Mouse (Mus musculus) left cerebral cortex, postnatal 10 days (tissue): ENCODE measurements around the gene D630003M21Rik. TPM values are rescaled to one million over a fixed set of nuclear protein-coding genes. Genes with fewer than 3 reads are reported as not detected.

Source experiments
- DNase-seq, 2 experiments: peaks; one replicate each; pipeline ENCODE4 v3.0.0; 2021 to 2022; ENCODE audit warnings: low spot score in 2 of 2, mixed read lengths in 1 of 2; ENCODE audit errors: extremely low spot score in 1 of 2
- intact Hi-C: fragments of 180-260 bp; cut with DNase I; formaldehyde crosslinking; loops from one replicate; pipeline ENCODE4 v1.15.1; 2025
- total RNA-seq, 2 experiments: library from RNA; stranded (reverse); gene quantifications; 2 replicates each; pipeline ENCODE4 v1.2.3; 2021

The D630003M21Rik gene
- total RNA-seq, 2 experiments from 2014 or later, result 3.3 to 3.7 TPM

DNA sequence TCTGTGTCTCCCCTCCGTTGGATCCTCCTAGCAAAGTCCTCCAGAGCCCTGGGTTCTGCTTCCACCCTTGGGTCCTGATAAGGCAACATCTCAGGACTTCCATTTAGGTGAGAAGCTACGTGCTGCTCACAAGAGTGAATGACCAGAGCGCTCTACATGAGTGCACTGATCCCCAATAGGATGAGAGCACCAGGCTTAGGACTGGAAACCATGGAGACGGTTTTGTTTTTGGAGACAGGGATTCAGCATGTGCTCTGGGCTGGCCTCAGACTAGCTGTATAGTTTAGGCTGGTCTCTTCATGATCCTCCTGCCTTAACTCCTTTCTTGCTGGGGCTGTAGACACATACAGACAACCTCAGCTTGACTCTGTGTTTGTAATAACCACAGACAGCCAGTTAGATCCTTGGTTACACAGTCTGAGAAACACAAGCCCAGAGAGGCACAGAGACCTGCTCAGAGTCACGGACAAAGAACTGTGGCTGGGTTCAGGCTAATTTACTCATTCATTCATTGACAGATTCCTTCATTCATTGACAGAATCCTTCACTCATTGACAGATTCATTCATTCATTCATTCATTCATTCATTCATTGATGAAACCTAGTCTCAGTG lies 12.2 kb upstream of the D630003M21Rik start:
- no peak for DNase-seq
- intact Hi-C loops, result no loop called here

- intact Hi-C loops, result no loop called here
- no peak for DNase-seq
Observed at GRCm38 (mm10) chr2:158238101-158238500, 9.1 kb upstream of the D630003M21Rik start.

- DNase-seq, result no peak
- intact Hi-C loops, result no loop called here
Observed at GRCm38 (mm10) chr2:158236698-158237097, 7.7 kb upstream of the D630003M21Rik start.

DNA sequence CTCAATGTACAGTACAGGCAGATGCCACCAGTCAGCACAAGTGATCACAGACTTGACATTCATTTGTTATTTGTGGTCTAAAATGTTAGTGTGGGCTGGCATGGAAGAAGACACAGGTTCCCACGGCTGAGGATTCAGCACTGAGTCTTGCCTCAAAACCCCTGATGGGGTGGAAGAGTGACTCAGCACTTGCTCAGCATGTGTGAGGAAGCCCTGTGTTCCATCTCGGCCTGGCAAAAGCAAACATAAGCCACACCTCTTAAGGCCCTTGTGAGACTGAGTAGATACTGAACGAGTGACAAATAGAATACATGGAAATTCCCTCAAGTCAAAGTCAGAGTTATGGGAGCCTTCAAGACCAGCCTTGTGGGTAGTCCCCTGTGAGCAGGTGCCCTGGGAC lies 4.1 kb upstream of the D630003M21Rik start:
- no peak for DNase-seq
- intact Hi-C loops, result no loop called here

DNA sequence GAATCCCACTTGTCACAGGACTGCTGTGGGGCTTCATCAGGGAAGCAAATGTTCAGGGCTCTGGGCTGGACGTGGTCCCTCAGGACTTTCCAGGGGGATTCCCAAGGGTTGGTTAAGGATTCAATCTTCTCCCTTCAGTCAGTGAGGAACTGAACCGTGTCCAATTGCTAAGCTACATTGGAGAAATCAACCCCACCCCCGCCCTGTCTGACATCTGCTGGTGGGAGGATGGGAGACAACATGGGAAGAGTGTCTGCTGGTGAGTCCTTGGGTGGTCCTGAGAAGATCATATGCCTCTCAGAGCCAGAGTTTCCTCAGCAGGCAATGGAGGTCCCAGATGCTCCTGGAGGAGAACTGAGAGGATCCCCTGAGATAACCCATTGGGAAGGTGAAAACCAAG lies 3.4 kb upstream of the D630003M21Rik start:
- no peak for DNase-seq
- intact Hi-C loops, result no loop called here

- intact Hi-C loops, result no loop called here
- DNase-seq, result no peak
Observed at GRCm38 (mm10) chr2:158231071-158231470, 2.0 kb upstream of the D630003M21Rik start.

DNA sequence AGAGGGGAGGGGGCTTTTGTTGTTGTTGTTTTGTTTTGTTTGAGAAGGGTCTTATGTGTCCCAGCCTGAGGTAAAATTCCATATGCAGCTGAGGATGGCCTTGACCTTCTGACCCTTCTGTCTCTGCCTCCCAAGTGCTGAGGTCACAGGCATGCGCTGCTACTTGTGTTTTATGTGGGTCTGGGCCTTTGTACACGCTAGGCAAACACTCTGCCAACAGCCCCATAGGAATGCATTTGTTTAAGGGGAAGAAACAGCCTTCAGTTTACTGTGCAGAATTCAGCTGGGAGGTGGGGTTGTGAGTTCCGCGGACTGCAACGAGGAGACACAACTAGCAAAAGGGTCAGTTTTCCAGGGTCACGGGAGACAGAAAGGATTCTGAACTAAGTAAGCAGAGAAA lies 1.6 kb upstream of the D630003M21Rik start:
- intact Hi-C loops, result no loop called here
- no peak for DNase-seq

GRCm38 (mm10) chr2:158229503-158229892 lies 476 bp upstream of the D630003M21Rik start:
- intact Hi-C loops, result no loop called here
- no peak for DNase-seq

DNA sequence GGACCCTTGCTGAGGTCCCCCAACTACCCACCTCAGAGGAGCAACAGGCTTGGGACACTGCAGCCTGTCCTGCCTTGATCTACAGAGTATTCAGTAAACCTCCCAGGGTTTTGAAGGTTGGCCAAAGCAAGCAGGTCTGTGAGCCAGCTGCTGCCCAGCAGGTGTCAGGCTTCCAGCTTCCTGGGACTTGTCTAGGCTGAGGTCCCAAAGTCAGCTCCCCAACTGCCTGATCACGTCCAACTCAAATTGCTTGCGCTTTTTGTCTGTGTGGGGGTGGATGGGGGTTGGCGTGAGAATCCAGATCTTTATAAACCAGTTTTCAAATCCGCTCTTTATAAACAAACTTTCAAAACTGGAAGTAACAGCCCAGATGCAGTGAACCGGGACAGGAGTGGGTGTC lies 3.7 kb downstream of the D630003M21Rik start:
- DNase-seq, result peak in 1 of 2 experiments; percentile 76
- intact Hi-C loops, result no loop called here

DNA sequence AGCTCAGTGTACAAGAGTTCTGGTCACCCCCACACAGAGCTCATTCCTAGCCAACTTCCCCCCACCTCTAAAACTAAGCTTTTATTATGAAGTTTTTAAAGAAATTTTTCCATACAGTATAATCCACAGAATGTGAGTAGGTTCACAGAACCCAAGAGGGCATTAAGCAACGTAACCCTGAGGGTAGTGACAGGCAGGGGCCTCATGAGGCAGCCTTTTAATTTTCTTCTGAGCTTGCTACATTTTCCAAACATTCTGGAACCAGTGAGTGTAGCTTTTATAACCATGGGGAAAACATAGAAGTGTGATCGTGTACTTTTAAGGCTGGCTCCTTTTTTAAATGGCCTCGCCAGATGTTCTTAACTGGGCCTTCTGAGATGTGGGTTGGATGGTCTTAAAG lies 5.5 kb downstream of the D630003M21Rik start:
- DNase-seq, result no peak
- intact Hi-C loops, result no loop called here

DNA sequence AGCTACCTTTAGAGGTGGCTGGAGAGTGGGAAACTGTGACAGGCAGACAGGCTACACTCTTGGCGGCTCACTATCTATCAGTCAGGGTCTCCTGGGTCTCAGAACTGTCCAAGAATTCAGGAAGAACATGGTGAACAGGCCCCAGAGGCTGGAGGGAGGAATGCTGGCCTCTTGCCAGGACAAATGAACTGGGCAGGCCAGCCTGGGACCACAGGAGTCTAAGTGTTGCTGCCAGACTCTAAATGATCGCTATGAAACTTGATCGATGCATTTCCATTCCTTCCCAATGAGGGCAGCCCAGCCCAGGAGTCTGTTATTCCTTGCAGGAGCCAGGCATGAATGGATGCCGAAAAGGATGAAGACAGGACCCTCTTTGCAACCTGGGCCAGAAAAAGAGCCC lies 6.4 kb downstream of the D630003M21Rik start:
- DNase-seq, result peak in 1 of 2 experiments; percentile 68
- intact Hi-C loops, result no loop called here

GRCm38 (mm10) chr2:158221446-158222084 lies 7.5 kb downstream of the D630003M21Rik start:
- intact Hi-C loops, result no loop called here
- no peak for DNase-seq

GRCm38 (mm10) chr2:158219562-158219961 lies 9.5 kb downstream of the D630003M21Rik start:
- intact Hi-C loops, result no loop called here
- DNase-seq, result no peak

DNA sequence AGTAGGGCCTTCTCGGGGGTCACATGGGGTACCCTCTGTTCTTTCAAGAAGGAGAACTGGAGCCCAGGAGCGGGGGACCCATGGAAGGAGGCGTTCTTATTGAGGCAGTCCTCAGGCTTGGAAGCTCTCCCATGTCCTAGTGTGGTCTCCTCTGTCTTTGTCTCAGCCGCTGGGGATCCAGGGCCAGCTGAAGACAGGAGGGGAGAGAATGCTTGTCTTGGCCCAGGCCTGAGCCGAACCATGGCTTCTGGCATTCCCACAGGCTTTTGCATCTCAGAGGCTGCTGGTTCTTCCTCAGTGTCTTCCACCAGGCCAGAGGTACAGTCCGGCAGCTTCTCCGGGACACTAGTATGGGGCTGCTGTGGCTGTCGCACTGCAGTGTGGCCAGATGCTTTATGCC lies 12.5 kb downstream of the D630003M21Rik start:
- intact Hi-C loops, result no loop called here
- DNase-seq, result no peak

- intact Hi-C loops, result no loop called here
- DNase-seq, result no peak
Observed at GRCm38 (mm10) chr2:158215283-158216117, 13.5 kb downstream of the D630003M21Rik start.

- intact Hi-C loops, result loop anchor here (2.0 kb wide), 1 partner anchor 133 kb away; no protein-coding TSS in a partner anchor
- DNase-seq, result no peak
Observed at GRCm38 (mm10) chr2:158211764-158212471, 17.1 kb downstream of the D630003M21Rik start.

- DNase-seq, result no peak
- intact Hi-C loops, result loop anchor here (2.0 kb wide), 1 partner anchor 134 kb away; no protein-coding TSS in a partner anchor
Observed at GRCm38 (mm10) chr2:158210958-158211357, 18.1 kb downstream of the D630003M21Rik start.

DNA sequence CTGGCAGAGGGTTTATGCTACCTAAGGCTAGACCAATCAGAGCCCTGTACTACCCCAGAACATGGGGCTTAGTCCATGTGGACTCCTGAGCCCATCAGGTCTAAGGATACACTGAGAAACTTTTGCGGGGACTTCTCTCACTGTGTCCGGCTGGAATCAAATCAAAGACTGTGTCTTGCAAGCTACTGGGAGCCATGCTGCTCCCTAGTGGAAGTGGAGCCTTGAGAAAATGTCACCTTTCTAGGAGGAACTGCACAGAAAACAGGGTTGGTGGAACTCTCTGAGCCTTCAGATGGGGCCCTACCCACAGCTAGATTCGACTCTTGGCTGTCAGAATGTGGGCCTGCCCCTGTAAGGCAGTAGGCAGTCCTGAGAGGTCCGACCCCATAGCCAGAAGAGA lies 18.5 kb downstream of the D630003M21Rik start:
- intact Hi-C loops, result loop anchor here (2.0 kb wide), 1 partner anchor 134 kb away; no protein-coding TSS in a partner anchor
- DNase-seq, result peak in 1 of 2 experiments; percentile 68

GRCm38 (mm10) chr2:158209776-158210175 lies 19.2 kb downstream of the D630003M21Rik start:
- intact Hi-C loops, result loop anchor here (2.0 to 5.0 kb wide), 2 partner anchors 53 to 135 kb away; no protein-coding TSS in a partner anchor
- no peak for DNase-seq
